Mouse (Mus musculus) testis, postnatal 14 days (tissue): ENCODE results near the gene Zfp965.
"Not testable (repeated sequence)": the region's sequence is repeated elsewhere in the genome, so short reads cannot be mapped to it uniquely, and the experiment has no call there.

Experiments used
- DNase-seq: peaks from one replicate; pipeline ENCODE4 v3.0.0; 2021; ENCODE audit warnings: low spot score

Zfp965 gene

GRCm38 (mm10) chr2:175469685-175470084, at the start of gene Zfp965:
Gene Zfp965 (plus strand): TSS chr2:175469985.
- not testable (repeated sequence) for DNase-seq

GRCm38 (mm10) chr2:175435707-175436106, 34.1 kb upstream of the Zfp965 start, which contains the start of gene Gm4724:
Gene Gm4724 (minus strand): TSS chr2:175435807.
- DNase-seq = not testable (repeated sequence)
